Mouse (Mus musculus) hindbrain, embryonic 13.5 days (tissue): Measurements from ENCODE around the gene Glt8d2. TPM values are rescaled to one million over a fixed set of nuclear protein-coding genes. Genes with fewer than 3 reads are reported as not detected.

Experiments used
- polyA plus RNA-seq: library from polyadenylated mRNA; unstranded; fragments of >200 nt; fragmentation: Nextera tagmentation; extraction: Ambion mirVana; gene quantifications from 2 replicates; pipeline ENCODE4 v1.2.1, GENCODE M21; 2015

Gene Glt8d2
- polyA plus RNA-seq, 1 experiment from 2014 or later: 1.5 TPM

Other genes with a start within 250 kb of the Glt8d2 start
- gene Gm1553, start 198.0 kb downstream of the Glt8d2 start, polyA plus RNA-seq: not detected in 2 replicates
- 36.9 and 38.2 TPM in 2 replicates for gene 1190007I07Rik, start 67.4 kb downstream of the Glt8d2 start, polyA plus RNA-seq
- 196 and 203 TPM in 2 replicates for gene Tdg, start 60.8 kb downstream of the Glt8d2 start, polyA plus RNA-seq
- gene Hcfc2, start 5.5 kb upstream of the Glt8d2 start, polyA plus RNA-seq: 41.2 and 46.1 TPM in 2 replicates
- 45.7 and 49.5 TPM in 2 replicates for gene Nfyb, start 73.5 kb upstream of the Glt8d2 start, polyA plus RNA-seq
- 116 and 122 TPM in 2 replicates for gene Txnrd1, start 143.3 kb upstream of the Glt8d2 start, polyA plus RNA-seq
- 0.39 and 0.68 TPM in 2 replicates for gene Eid3, start 176.0 kb upstream of the Glt8d2 start, polyA plus RNA-seq